Mouse (Mus musculus) layer of hippocampus, postnatal 14 days (tissue): ENCODE measurements around the gene Sec22c. TPM values are rescaled to one million over a fixed set of nuclear protein-coding genes. Genes with fewer than 3 reads are reported as not detected.

Source experiments
- DNase-seq, 2 experiments: peaks; one replicate each; pipeline ENCODE4 v3.0.0; 2021 to 2022; ENCODE audit warnings: low spot score in 2 of 2, mixed read lengths in 1 of 2
- total RNA-seq, 2 experiments: library from RNA; stranded (reverse); gene quantifications; 2 replicates each; pipeline ENCODE4 v1.2.3; 2021

The Sec22c gene
- total RNA-seq, 2 experiments from 2014 or later = 26.4 to 28.7 TPM

GRCm38 (mm10) chr9:121696626-121697025 is 8.7 kb downstream of the Sec22c start:
- DNase-seq = no peak

- DNase-seq = no peak
Measured at GRCm38 (mm10) chr9:121694736-121695135, 10.6 kb downstream of the Sec22c start.

DNA sequence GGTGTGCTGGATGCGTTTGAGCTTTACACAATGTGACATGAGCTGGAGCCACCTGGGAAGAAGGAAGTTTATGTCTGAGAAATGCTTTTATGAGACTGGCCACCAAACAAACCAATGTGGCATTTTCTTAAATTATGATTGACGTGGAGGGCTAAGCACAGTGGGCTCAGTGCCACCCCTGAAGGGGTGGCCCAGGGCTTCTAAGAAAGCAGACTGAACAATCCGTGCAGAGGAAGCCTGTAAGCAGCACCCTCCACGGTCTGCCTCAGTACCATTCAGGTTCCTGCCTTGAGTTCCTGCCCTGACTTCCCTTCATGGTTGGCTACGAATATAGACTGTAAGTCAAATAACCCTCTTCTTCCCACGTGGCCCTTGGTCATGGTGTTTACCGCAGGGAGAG is 14.6 kb downstream of the Sec22c start:
- DNase-seq = no peak

GRCm38 (mm10) chr9:121690200-121690651 is 15.1 kb downstream of the Sec22c start:
- DNase-seq = peak; percentile 60 to 81

DNA sequence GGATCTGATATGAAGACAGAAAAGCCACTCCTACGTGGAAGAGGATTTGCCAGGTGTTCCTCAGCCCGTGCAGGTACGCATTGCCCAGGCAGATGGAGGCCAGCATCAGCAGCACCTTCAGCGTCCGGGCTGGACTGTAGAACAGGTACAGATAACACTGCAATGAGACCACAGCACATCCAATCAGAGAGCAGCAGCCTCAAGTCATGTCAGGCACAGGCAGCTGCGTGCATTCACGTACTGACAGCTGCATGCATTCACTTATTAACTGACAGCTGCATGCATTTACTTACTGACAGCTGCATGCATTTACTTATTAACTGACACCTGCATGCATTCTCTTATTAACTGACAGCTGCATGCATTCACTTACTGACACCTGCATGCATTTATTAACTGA is 20.6 kb downstream of the Sec22c start:
- no peak for DNase-seq

DNA sequence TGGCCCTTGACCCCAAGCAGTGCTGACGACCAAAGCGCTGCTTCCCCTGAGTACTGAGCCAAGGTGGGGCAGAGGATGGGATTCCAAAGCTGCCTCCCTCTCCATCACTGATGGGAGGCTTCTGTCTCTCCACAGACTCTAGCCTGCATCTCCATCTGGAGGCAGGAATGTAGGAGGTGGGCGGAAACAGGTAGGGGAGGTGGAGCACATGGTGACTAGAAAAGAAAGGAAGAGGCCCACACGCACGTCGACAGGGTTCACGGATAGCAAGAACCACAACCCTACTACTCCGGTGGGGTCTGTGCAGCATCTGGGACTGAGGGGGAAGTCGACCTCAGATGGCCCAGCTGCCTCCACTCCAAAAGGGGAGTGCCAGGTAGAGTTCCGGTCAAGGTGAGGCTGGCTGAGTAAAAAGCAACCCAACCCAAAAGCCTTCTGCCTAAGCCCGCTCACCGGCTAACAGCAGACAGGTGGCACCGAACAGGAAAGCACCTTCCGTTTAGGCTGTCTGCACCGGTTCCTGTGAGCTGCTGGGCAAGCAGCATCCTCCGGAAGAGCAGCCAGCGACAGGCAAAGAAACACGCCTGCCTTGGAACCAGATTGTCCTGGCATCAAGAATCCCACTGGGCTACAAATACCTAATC is 23.1 kb downstream of the Sec22c start:
- no peak for DNase-seq

DNA sequence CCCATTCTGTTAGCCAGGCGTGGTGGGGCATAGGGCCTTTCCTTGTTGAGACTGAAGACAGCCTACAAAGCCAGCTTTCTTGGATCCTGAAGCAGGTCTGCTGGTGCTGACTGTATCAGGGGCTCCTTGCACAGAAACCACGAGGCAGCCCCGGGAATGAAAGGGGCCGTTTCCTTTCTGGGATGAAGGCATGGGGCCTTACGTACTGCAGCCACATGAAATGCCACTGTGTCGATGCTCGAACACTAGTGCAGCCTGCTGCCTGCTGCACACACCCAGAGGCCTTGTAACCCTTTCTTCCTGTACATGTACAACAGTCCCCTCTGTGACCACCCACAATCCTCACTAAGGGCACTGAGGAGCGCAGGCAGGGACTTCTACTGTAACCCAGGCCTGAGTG is 24.1 kb downstream of the Sec22c start:
- no peak for DNase-seq

GRCm38 (mm10) chr9:121679549-121679948 is 25.7 kb downstream of the Sec22c start:
- DNase-seq = peak in 1 of 2 experiments; percentile 41

DNA sequence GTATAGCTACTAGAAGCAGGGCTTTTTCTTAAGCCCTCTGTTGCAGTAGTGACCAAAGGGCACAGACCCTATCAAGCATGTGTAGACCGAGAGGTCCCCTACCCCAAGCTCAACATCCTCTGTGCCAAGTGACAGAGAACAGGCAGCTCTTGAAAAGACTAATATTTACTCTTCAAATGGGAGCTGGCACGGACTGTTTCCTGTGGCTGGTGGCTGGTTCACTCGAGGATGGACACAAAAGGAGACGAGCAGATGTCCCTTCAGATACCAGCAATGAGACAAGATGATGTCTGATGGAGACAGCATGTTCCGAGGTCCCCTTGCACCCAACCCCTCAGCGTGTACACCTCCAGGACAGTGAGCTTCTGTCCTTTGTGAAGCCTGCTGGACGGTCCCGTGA is 27.8 kb downstream of the Sec22c start:
- no peak for DNase-seq

DNA sequence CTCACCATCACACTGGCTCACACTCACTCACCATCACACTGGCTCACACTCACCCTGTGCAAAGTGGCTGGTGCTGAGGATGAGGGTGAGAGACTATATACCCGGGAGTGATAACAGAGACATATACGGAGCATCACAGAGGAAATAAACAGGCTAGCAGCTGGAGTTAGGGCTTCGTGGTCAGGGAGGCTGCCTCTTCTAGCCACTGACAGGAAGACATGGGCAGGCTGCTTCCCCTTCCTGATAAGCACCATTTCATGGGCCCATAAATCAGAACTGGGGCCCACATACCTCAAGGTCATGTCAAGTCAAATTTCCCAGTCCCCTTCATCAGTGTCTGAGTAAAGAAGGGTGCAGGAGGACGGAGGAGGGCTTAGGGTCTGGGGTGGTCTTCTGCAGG is 28.2 kb downstream of the Sec22c start:
- no peak for DNase-seq

DNA sequence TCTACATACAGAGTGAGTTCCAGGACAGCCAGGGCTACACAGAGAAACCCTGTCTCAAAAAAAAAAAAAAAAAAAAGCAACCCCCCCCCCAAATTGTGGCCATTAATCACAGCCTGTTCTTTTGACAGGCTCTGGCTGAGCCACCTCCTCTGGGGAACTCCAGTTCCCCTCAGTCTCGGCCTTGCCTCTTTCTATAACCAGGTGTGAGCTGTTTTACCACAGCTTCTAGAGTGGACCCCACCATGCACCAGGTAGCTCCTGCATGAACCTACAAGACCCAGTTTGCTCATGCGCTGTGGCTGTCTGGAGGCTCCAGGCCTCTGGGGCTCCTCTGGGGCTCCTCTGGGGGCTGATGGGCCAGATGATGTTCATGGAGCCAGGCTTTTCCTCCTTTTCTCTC is 29.7 kb downstream of the Sec22c start:
- no peak for DNase-seq

DNA sequence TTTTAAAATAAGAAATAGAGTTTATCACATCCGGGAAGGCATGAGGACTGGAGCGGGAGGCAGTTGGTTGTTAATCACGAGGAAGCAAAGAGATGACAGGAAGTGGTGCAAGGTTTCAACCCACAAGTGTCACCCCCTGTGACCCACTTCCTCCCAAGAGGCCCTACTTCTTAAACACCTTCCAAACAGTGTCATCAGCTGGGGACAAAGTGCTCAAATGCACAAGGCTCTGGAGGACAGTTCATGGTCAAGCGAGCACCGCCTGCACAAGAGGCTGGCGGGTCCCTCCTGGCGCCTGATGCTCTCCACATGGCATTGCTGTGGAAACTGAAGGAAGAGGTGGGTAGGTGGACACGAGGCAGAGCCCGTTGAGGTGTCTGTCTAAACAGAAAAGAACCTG is 30.3 kb downstream of the Sec22c start:
- DNase-seq = no peak

- no peak for DNase-seq
Measured at GRCm38 (mm10) chr9:121673716-121674115, 31.6 kb downstream of the Sec22c start.

DNA sequence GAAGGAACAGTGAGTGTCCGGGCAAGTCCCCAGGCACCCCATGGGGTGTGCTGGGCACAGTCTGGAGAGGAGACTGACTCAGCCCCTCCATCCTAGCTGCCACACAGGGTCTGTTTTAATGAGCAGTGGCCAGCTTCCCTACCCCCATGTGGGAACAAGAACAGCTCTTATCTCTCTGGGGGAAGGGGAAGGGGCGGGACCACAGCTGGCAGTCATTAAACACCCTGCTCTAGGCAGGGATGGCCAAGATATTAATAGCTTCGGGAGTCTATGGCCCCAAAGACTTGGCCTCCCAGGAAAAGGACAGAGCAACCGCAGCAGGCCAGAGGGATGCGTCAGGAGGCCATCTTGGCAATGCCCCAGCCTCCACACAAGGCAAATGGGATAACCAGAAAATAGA is 33.0 kb downstream of the Sec22c start:
- DNase-seq = no peak

DNA sequence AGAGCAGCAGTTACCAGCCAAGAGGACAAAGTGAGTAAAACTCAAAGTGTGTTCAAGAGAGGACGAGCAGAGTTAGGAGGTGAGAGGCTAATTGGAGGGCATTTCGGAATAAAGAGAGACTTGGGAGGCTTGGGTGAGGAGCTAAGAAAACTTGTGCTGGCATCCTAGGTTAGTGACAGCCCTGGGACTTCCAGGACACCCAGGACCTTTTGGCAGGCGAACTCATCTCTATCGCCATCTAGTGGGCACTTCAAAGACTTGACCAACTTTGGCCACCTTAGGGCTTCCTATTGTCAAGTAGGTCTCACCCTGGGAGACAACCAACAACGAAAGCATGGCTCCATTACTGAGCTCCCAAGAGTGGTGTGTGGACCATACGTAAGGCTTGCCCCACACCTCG is 34.0 kb downstream of the Sec22c start:
- peak in 1 of 2 experiments; percentile 49 for DNase-seq

DNA sequence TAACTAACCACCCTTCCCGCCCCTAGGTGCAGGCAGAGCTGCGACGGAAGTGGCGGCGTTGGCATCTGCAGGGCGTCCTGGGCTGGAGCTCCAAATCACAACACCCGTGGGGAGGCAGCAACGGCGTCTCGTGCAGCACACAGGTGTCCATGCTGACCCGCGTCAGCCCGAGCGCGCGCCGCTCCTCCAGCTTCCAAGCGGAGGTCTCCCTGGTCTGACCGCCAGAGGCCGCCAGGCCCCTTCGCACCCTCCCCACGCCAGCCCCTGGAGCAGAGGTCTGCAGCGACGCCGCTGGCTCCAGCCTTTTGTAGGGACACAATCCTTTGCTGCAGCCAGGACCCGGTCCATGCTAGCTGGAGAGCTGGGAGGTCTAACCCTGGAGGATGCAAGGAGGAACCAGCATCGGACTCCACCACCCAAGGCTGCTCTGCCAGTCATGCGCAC is 35.9 kb downstream of the Sec22c start:
- DNase-seq = no peak

DNA sequence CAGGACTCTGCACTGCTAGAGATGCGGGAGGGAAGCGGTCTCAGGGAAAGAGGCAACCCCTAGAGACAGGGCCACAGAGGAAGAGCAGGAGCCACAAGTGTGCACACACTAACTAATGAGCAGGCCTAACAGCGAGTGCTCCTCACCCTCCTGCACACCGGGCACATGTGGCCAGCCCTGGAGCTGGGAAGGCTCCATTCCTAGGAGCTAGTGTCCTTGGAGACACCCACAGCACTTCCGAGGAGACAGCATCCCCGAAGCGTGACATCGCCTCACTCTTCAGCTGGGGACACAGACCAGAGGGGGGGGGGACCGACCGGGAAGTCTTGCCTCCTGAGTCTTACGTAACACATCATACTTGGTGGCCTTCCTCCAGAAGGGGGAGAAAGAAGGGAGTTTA is 37.5 kb downstream of the Sec22c start:
- DNase-seq = no peak

GRCm38 (mm10) chr9:121666957-121667630 is 38.2 kb downstream of the Sec22c start:
- peak; percentile 41 to 48 for DNase-seq

DNA sequence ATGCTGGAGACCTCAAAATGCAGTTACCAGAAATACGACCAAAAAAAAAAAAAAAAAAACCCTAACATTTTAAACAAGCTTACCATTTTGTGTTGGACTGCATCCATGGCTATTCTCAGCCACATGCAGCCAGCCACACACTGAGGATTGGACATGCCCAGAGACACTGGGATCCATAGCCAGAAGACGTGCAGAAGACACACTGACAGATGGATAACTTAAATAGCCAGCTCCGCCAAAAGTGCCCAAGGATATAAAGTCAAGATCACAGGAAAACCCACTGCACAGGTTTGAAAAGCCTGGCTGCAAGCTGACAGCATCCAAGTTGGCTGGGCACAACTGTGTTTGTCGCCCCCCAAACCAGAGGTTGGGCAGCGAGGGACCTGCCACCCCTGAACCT is 41.2 kb downstream of the Sec22c start:
- DNase-seq = no peak

DNA sequence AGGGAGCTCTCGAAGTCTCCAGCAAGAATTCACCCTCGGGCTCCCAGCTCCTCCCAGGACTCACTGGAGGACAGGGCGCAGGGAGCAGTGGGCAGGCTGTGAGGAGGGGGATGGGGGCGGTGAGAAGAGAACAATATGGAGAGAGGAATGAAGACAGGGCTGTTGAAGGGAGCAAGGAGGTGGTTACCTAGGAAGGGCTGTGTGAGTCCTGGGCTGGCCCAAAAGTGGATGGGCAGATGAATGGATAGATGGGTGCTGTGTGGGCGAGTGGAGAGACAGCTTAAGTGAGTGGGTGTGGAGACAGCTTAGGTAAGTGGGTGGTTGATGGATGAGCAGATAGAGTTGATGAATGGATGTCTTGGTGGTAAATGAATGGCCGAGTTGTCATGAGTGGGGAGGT is 41.8 kb downstream of the Sec22c start:
- no peak for DNase-seq

- DNase-seq = no peak
Measured at GRCm38 (mm10) chr9:121659791-121660190, 45.5 kb downstream of the Sec22c start.

DNA sequence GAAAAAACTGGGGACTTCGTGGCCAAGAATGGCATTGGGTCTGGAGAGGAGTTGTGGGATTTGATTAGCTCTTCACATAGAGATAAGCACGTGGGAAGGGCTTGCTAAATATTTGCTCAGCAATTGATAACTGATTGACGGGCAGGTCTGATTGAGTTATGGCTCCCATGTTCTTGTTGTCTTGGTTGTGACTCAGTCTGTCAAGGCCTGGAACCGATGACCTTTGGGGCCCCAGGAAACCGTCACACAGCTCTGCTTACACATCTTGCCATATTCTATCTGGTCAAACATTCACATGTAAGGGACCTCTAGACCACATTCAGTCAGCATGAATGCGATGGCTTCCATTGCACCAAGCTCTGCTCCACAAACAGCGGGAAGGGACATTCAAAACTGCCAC is 47.0 kb downstream of the Sec22c start:
- DNase-seq = no peak

DNA sequence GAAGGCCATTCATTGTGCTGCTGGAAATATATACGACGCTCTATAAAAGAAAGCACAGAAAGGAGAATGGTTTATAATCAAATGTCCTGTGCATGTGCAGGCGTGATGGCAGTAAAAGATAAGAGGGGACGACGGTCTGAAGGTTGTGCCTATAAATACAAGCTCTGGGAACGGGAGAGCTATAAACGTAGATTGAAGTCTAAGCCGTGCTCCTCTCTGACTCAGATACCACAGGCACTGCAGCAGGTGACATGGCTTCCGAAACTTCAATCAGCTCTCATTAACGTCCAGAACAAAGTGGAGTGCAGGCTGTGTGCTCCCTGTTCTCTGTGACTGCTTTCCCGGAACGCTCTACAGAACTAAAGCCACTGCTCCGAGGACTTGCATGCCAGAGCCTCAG is 48.1 kb downstream of the Sec22c start:
- no peak for DNase-seq
